Mouse (Mus musculus) kidney, adult 9 months (tissue): ENCODE results near the gene Cs.
A peak's percentile ranks its signal among the peaks of the same experiment; 100 is the strongest.
"Not testable (repeated sequence)": the region's sequence is repeated elsewhere in the genome, so short reads cannot be mapped to it uniquely, and the experiment has no call there.

Source experiments
- DNase-seq: peaks from one replicate; pipeline ENCODE4 v3.0.0; 2022

The Cs gene

GRCm38 (mm10) chr10:128337306-128338181 lies at the start of gene Cs:
TSS of gene Cs (plus strand) at chr10:128337734.
- DNase-seq = peak; percentile 98

DNA sequence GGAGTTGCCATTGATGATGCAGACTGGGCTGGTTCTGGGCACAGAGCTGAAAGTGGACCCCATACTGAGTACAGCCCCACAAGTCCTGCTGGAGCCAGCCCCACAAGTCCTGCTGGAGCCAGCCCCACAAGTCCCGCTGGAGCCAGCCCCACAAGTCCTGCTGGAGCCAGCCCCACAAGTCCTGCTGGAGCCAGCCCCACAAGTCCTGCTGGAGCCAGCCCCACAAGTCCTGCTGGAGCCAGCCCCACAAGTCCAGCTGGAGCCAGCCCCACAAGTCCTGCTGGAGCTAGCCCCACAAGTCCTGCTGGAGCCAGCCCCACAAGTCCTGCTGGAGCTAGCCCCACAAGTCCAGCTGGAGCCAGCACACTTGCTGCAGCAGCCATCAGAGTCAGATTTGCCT lies 46.9 kb upstream of the Cs start:
- not testable (repeated sequence) for DNase-seq

GRCm38 (mm10) chr10:128296370-128297090 lies 41.0 kb upstream of the Cs start:
- no peak for DNase-seq

DNA sequence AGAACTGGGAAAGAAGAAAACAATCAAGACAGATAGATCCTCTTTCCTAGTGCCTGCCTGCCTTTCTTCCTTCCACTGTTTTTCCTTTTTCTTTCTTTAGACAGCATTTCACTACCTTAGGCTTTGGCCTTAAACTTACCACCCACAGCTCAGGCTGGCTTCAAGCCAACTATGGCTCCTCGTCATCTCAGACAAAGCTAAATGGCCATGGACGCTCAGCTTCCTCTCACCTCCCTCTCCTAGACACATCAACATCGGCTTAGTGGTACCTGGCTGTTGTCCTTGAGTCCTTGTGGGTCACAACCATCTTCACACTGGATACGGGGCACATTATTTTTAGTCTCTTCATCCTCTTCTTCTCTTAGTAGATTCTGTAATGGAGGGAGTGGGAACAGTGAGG lies 40.3 kb upstream of the Cs start:
- no peak for DNase-seq

DNA sequence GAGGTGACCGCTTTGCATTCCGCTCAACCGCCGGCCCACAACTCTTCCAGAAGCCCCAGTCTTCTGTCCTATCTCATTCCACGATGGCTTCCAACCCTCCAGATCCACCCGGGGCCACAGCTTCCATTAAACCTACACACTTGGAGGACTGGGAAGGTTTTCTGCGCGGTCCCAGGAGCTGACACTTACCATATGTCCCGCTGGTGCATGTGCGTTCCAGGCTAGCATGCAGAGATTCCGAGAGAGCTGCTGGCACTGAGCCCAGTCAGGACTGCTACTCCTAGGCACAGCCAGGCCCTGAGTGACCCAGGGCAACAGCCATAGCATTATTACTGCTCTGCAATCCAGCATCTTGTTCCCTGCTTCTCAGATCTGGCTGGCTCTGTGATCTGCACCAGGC lies 39.9 kb upstream of the Cs start:
- DNase-seq = no peak

GRCm38 (mm10) chr10:128298243-128298642 lies 39.3 kb upstream of the Cs start:
- DNase-seq = no peak

DNA sequence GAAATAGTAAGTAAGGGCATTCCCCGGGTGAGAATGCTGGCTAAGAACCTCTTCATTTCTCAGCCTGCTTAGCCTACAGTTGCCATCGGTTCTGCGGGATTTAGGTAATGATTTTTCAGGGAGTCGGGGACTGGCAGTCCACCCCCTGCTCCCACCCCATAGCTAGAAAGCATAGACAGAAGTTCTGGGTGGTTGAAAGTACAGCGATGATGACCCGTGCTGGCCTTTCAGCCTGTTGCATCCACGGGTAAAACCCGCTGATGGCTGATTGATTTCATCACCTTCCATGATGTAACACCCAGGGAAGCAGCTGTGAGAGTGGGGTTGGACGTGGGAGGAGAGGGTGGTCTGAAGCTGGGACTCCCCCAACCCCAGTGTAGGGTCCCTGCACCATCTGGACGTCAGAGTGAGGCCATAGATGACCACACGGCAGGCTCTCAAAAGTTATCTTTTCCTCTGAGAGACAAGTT lies 38.8 kb upstream of the Cs start, which contains the start of gene Il23a:
Gene Il23a (minus strand): TSS at position 51 of the 470 bp plus-strand sequence.
- no peak for DNase-seq

DNA sequence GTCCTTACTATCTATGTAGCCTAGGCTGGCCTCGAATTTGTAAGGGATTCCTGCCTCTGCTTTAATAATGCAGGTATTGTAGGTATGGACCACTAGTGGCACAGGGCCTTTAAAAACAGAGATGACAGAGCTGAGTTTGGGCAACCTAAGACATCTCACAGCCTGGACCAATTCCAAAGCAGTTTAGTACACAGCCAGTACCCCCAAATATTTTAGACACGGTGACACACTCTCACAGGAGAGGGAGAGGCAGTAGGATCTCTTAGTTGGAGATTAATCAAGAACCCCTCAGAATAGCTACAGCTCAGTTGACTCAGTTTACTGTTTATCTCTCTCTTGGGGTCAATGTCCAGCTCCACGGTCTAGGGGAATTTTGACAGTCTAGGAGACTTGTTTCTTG lies 35.2 kb upstream of the Cs start:
- DNase-seq = peak; percentile 28

GRCm38 (mm10) chr10:128302785-128303125 lies 34.8 kb upstream of the Cs start:
- no peak for DNase-seq

DNA sequence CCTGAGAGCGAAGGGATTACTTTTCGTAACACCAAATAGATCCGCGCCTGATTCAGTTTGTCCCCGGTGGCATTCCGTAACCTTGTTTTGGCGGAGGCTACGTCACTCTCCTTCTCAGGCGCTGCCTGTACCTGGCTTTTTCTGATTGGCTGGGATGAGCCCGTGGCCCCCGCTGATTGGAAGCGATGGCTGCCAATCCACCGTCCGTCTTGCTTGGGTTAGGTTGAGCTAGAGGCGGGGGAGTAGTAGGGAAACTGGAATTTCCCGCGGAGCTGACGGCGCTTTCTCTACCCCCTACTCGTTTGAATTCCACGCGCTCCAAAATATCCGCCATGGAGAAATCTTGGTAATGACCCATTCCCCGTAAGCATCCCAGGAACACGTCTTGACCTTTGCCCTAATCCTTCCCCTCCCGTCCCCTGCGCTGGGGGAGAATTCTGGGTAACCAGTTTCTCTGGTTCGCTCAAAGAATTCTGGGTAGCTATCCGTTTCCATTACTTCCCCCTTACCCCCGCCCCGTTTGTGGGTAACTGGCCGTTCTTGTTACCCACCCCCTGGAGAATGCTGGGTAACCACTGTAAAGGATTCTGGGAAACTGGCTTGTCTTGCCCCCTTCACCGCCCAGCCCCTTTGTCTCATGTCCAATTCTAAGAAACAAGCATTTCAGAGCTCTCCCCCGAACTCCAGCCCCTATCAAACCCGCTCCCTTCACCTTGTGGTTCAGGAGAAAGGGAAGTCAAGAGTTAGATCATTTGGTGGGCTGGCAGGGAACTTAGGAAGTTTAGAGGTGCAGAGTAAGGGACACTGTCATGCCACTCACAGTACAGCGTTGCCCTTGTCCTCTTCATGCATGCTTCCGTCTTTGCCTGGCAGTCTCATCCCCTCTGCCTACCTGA lies 34.2 kb upstream of the Cs start, which contains the start of gene Pan2:
Gene Pan2 (plus strand): TSS at position 210 of the 896 bp plus-strand sequence.
- peak; percentile 100 for DNase-seq

- no peak for DNase-seq
Observed at GRCm38 (mm10) chr10:128309654-128310053, 27.9 kb upstream of the Cs start.

DNA sequence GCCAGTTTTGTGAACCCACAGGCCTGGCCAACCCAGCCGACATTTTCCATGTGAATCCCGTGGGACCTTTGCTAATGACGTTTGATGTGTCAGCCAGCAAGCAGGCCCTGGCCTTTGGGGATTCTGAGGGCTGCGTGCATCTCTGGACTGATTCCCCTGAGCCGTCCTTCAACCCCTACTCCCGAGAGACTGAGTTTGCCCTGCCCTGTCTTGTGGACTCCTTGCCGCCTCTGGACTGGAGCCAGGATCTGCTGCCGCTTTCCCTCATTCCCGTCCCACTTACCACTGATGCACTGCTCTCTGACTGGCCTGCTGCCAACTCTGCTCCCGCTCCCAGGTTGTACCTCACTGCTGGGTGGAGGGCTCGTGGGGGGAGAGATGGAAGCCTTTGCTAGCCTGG lies 27.4 kb upstream of the Cs start:
- no peak for DNase-seq

GRCm38 (mm10) chr10:128310902-128311301 lies 26.6 kb upstream of the Cs start:
- no peak for DNase-seq

GRCm38 (mm10) chr10:128315578-128315977 lies 22.0 kb upstream of the Cs start:
- DNase-seq = no peak

DNA sequence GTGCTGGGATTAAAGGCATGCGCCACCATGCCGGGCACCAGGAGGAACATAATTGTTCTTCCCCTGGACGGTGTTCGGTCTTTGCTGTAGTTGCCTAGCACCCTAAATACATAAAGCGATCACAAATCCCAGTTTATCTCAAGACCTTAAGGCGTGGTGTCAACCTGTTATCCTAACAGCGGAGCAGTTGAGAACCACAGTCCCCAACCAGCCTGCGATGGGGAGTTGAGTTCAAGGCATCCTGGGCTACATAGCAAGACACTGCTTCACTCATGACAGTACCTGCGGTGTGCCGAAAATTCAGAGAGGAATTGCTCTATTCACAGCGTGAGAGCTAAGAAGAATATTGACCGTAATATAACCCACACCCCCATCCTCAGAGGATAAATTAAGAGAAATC lies 15.9 kb upstream of the Cs start:
- DNase-seq = no peak

- DNase-seq = peak; percentile 90
Observed at GRCm38 (mm10) chr10:128322141-128323108, 15.1 kb upstream of the Cs start, which contains the start of gene Cnpy2. TSS of gene Cnpy2 (plus strand) at chr10:128322459.

DNA sequence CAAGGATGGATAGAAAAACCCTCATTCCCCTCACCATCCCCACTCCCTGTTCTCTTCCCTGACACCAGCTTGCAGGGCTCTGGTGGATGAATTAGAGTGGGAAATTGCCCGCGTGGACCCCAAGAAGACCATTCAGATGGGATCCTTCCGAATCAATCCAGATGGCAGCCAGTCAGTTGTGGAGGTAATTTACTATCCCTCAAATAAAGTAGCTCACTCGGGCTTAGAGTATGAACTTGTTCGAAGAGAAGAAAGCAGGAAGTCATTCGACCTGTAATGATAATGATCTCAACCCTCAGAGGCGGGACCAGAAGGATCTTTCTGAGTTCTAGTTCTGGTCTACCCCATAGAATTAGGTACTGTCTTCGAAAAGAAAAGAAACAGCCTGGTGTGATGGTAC lies 14.0 kb upstream of the Cs start:
- no peak for DNase-seq

- DNase-seq = no peak
Observed at GRCm38 (mm10) chr10:128326825-128327224, 10.7 kb upstream of the Cs start.

DNA sequence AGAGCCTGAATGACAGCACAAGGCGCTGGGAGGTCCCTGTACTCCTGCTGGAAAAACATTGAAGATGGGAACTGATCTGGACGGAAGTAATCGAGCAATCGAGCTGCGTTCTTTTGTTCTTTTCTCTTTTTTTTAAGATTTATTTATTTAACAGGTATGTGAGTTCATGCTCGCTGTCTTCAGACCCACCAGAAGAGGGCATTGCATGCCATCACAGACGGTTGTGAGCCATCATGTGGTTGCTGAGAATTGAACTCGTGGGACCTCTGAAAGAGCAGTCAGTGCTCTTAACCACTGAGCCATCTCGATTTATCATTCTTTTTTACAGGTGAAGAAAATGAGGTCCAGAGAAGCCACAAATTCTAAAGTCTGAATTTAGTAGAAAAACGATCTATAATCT lies 9.9 kb upstream of the Cs start:
- DNase-seq = no peak

GRCm38 (mm10) chr10:128332358-128333249 lies 4.9 kb upstream of the Cs start:
- DNase-seq = not testable (repeated sequence)

GRCm38 (mm10) chr10:128335582-128335981 lies 2.0 kb upstream of the Cs start:
- DNase-seq = peak; percentile 86
